Mouse (Mus musculus) liver, adult 2 months (tissue): ENCODE results near the gene Igsf23.

Experiments used
- CTCF ChIP-seq: fragments of 200-500 bp; IDR thresholded peaks from 2 replicates; pipeline ENCODE4 v1.5.1; 2011; ENCODE audit warnings: low read depth, low read length, control low read depth
- POLR2A ChIP-seq: fragments of 200-500 bp; IDR thresholded peaks from 2 replicates; pipeline ENCODE4 v1.6.1; 2011; ENCODE audit warnings: low read length, control low read depth; ENCODE audit not compliant: insufficient read depth; ENCODE audit errors: extremely low read depth

DNA sequence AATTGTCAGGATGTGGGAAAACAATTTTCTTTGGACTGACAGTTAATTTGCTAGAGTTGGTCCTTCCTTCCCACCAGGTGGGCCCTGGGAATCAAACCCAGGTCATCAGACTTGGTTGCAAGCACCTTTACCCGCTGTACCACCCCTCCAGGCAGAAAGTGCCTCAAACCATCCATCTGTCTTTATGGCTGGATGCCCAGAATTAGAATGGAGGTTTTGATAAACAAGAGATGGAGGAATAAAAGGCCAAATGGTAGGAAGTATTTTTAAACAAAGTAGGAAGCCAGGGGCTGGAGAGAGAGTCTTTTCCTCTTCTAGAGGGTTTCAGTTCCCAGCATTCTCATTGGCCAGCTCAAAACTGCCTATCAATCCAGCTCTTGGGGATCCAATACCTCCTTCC, 25.2 kb downstream of the Igsf23 start:
- TF ChIP-seq POLR2A (no peak), CTCF (no peak)
